Mouse (Mus musculus) neural tube, embryonic 10.5 days (tissue): Measurements from ENCODE around the gene Heyl.

Experiments used
- DNase-seq: peaks from one replicate; pipeline ENCODE4 v3.0.0-alpha.2; 2017; ENCODE audit warnings: low spot score; ENCODE audit errors: extremely low spot score

Gene Heyl

DNA sequence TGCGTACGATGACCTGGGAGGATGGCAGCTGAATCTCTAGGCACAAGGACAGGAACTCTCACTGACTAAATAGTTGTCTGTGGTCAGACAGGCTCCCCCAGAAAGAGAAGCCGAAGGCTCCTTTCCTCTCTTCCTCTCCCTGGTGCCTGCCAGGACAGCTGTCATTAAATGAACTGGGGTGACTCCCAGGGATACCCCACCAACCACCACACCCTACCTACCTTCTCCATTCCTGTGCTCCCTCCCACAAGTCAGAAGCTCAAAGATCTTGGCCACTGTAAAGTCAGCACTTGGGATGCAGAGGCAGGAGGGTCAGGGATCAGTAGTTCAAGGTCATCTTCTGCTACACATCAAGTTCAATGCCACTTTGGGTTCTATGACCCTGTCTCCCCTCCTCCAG lies 515 bp upstream of the Heyl start:
- DNase-seq, result no peak

DNA sequence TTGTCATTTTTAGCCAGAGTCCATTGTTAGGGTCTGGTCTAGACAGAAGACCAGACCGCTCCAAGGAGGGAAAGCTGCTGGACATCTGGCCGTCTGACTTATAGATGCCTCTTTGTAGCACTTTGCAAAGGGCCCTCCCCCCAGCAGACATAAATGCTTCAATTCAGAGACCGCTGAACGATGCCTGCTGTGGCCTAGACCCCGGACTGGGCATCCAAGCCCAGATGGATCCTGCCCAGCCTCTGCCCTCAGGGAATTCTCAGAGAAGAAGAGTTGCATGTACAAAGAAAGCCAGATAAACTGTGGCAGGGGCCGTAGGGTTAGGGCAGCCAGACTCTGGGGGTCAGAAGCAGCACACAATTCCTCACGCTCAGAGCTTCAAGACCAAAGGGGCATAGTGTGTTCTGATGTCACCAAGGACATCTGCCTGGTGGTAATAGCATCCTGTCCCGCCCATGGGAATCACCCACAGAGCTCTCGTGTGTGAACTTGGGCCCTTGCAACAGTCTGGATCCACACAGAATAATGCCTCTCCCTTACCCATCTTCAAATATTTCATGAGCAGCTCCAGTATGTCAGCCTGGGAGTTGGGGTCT lies 2.6 kb downstream of the Heyl start:
- DNase-seq, result peak; percentile 39

DNA sequence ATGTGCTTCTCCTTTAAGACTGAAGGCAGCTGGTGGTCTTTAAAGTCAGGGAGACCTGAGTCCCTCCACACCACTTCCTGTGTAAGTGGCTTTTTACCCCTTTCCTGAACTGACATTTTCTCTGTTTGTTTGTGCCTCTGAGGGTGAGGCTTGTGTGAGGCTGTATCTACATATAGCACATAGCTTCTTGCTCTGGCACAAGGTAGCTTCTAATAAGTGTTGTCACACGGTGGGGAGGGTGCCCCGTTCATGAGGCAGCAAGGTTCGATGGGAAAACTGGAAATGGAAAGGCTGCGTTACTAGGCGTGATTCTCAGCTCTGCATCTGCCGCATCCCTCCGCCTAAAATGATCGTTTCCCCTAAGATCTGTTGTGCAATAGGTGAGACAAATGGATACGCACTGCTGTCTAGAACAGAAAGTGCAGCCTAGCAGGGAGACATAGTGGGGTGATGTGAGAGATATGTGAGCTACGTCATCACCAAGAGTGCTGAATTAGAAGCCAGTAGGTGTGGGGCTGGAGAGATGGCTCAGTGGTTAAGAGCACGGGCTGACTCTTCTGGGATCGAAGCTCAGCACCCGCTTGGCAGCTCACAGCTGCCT lies 3.2 kb downstream of the Heyl start:
- DNase-seq, result no peak

GRCm38 (mm10) chr4:123237386-123238266 lies 4.3 kb downstream of the Heyl start:
- DNase-seq, result peak; percentile 31

GRCm38 (mm10) chr4:123239361-123240203 lies 6.2 kb downstream of the Heyl start:
- DNase-seq, result peak; percentile 83

GRCm38 (mm10) chr4:123246221-123246620 lies 12.9 kb downstream of the Heyl start:
- DNase-seq, result no peak

- no peak for DNase-seq
These were observed 13.3 kb downstream of the Heyl start for GRCm38 (mm10) chr4:123246651-123247050.

DNA sequence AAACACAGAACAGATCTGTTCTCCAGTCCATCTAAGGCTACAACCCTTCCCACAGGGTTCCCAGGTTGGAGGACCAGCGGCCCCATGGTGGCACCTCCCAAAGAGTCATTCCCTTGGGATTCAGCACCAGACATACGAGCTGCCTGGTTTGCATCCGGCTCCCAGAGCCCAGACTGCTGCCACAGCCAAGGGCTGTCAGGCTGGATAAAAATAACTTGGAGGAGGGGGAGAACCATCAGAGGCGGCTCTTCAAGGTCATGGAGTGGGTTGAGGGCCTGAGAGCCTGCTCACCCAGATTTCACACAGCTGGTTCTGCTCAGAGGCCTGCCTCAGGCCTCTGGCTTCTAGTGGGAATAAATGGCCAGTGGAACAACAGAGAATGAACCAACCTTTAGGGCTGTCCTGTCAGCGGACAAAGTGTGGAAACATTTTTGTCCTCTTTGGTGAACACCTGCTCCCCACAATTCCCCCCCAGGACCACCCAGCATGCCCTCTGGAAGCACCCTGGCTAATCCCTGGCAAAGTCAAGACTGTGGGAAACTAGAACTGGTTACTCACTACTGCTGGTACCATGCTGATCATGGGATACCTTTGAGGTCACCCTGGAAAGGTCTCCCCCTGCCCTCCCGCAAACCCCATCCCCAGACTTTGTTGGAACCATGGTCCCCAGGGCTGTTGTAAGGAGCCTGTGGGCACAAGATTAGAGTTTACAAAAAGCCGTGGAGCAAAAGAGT lies 14.0 kb downstream of the Heyl start:
- DNase-seq, result no peak

GRCm38 (mm10) chr4:123248971-123249567 lies 15.7 kb downstream of the Heyl start:
- DNase-seq, result no peak

- no peak for DNase-seq
These were observed 18.9 kb downstream of the Heyl start for GRCm38 (mm10) chr4:123252214-123252613.

DNA sequence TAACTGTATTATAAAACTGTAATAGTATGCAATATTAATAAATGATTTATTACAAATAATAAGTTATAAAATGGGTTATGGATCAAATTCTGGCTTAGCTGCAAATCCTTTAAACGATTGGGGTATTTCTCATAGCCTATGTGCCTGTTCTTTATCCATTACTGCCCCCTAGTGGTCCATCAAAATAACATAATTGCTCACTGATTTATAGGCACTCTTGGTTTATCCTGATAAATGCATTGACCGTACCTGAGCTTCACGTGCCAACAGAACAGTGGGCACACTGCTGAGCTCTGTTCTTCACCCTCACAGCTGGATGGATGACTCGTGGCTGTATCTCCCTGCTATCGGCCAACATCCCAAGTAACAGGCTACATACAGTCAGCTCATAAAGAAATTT lies 21.3 kb downstream of the Heyl start:
- no peak for DNase-seq

DNA sequence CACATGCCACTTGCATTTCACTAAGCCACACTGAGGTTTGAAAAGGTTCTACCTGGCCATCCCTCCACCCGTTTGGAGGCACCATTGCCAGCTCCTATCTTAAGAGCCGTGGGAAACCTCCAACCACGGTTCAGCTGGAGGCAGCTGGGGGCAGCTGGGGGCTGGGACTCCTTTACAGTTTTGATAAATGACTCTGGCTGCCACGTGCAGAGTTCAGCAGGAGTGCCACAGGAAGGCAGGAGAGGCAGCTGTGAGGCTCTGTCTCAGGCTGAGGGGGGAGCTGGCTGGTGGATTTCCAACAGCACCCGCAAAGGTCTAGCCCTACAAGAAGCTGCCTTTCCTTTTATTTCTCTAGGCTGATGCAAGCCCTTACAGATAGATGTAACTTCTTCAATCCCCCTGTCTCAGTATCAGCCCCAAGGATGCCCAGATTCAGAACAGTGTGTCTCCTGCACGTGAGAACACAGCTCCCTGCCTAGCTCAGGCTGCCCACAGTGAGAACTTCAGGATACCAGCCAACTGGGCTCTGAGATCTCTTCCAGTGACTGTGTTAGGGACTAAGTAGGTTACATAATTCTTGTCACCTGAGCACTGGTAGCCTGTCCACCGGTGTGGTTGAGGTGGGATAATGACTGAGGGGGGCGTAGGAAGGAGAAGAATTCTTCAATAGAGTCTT lies 26.9 kb downstream of the Heyl start:
- DNase-seq, result peak; percentile 71

DNA sequence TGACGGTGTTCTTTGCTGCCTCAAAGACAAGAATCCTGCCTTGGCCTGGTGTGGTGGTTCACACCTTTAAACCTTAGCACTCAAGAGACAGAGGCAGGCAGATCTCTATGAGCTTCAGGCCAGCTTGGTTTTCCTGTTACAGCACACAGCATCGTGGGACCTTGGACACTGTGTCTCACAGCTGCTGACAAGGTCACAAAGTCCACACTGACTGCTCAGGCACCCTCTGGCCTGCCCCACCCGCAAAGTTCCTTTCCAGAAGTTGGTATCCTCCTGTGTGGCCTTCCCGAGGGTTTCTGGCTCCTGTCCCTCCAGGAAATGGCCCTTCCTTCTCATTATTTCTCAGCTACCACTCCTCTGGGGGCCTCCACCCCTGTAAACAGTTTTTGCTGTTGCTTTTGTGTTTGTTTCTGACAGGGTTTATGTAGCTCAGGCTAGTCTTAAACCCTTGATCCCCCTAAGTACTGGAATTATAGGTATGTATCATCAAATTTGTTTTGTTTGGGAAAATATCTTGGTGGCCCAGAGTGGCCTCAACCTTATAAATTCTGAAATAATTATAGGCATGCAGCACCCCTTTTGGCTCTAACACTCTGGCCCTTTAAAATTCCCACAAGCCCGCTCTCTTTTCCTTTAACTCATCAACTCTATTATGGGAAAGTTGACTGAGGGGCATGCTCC lies 28.5 kb downstream of the Heyl start, which contains the start of gene Pabpc4:
Gene Pabpc4 (plus strand): TSS at position 631 of the 681 bp plus-strand sequence.
- DNase-seq, result no peak

DNA sequence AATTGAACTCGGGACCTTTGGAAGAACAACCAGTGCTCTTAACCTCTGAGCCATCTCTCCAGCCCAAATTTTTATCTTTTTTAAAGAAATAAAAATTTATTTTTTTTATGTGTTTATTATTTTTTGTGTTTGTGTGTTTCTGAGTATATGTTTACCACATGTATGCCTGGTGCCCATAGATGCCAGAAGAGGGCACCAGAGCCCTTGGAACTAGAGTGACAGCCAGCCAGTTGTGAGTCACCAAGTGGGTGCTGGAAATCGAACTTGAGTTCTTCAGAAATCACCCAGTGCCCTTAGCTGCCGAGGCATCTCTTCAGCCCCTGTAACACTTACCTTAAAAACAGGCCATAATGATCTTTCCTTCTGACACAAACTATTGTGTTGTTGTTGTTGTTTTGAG lies 37.7 kb downstream of the Heyl start:
- DNase-seq, result no peak

GRCm38 (mm10) chr4:123280117-123280516 lies 46.8 kb downstream of the Heyl start:
- DNase-seq, result no peak

GRCm38 (mm10) chr4:123282500-123282899 lies 49.1 kb downstream of the Heyl start:
- peak; percentile 94 for DNase-seq

DNA sequence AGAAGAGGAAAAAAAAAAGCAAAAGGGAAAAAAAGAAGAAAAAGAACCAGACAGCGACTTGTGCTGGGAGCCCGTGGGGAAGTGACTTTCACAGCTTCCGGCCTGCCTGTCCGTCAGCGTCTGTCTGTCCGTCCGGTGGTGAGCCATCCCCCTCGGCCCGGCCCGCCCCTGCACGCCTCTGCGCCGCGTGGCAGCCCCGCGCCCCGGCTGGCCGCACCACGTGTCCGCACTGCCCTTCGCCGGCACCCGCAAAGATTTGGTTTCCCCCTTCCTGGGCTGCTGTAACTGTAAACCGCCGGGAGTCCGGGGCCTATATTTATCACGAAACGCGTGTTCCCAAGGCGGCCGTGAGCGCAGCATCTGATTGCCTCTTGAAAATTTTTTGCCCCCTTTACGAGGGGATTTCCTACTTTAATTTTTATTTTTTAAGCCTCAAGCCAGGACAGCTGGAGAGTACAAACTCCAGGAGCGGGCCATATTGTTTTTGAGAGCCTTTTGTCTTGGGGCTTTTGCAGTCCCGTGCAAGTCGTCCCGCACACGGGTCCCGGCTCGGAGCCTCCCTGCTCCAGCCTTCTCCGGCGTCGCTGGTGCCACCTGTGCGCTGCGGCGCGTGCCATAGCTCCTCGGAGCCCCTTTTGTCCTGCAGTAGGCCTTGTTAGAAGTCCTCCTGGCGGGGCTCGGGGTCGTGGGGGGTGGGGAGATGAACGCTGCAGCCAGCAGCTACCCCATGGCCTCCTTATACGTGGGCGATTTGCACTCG lies 49.7 kb downstream of the Heyl start:
- DNase-seq, result peak; percentile 48

DNA sequence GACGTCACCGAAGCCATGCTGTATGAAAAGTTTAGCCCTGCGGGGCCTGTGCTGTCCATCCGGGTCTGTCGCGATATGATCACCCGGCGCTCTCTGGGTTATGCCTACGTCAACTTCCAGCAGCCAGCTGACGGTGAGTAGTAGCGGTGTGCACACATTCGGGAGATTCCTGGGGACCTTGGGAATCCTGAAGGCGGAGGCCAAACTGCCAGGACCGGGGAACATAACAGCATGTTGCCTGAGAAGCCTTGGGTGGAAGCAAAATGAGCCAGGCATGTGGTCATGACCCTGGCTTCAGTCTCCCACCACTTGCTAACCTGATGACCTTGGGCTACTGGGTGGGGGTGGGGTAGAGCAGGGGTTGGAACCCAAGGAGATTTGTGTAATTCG lies 50.3 kb downstream of the Heyl start:
- DNase-seq, result peak; percentile 43
